Mouse (Mus musculus) neural tube, embryonic 10.5 days (tissue): Measurements from ENCODE around the gene Dennd6a.
A peak's percentile ranks its signal among the peaks of the same experiment; 100 is the strongest.

ENCODE experiments used
- DNase-seq: peaks from one replicate; pipeline ENCODE4 v3.0.0-alpha.2; 2017; ENCODE audit warnings: low spot score; ENCODE audit errors: extremely low spot score

Gene Dennd6a

DNA sequence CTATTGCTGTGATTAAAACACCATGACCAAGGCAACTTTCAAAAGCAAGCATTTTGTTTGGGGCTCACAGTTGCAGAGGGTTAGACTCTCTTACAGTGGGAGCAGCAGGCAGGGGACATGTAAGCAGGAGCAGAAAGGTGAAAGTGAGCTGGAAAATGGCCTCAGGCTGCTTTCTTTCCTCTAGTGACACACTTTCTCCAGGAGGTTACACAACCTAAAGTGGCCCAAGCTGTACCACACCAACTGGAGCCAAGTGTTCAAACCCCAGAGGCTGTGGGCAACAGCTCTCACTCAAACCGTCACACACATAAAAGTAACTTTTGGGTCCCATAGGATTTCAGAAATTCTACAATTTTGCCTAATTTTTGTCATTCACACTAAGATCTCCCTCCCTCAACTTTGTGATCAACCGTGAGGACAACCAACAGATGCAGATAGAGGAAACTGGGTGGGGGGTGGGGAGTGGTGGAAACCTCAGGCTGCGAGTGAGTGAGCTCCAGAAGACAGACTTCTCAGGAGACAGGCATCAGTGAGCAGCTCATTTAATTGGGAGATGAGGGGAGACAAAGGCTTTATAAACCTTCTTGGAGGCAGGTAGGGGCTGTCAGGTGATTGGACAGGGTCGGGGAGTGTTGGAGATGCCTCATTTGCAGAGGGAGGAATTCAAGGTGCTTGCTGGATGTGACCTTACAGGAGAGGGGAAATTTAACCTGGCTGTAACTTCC lies 1.5 kb upstream of the Dennd6a start:
- DNase-seq: no peak

DNA sequence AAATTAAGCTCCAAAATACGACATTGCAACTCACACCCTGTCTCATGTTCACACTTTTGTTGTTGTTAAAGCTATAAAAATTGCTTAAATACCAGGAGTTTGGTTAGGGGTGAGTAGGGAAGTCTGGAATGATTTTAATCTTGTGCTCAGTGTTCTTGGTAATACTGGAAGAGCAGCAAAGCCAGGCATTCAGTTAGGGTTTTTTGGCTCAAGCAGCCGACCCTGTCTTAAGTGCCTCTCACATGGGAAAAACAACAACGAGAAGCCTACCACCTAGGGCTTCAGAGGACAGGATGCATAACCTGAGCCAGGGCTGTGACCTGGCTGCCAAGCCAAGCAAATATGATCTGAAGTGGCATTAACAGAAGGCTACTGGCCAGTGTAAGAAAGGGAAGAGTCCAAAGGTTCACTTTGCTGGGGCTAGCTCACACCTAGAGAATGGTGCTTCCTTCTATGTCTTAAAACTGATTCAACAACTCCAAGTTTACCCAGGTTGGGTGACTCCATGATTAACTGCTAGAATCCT lies 2.7 kb downstream of the Dennd6a start:
- DNase-seq: no peak

DNA sequence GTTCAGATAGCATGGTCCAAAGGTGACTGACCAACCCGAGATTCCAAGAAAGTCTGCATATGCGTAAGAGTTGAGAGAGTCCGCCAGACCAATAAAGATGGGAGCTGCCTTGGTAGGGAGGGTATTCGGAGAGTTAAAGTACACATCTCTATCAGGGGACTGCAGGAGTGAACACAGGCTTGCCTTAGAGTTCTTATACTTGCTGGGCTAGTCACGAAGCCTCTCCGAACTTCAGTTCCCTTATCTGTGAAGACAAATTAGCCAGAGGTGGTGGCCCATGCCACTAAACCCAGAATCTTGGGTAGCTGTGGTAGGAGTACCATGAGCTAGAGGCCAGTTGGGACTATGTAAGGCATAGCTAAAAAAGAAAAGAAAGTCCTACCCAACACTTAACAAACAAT lies 5.1 kb downstream of the Dennd6a start:
- no peak for DNase-seq

DNA sequence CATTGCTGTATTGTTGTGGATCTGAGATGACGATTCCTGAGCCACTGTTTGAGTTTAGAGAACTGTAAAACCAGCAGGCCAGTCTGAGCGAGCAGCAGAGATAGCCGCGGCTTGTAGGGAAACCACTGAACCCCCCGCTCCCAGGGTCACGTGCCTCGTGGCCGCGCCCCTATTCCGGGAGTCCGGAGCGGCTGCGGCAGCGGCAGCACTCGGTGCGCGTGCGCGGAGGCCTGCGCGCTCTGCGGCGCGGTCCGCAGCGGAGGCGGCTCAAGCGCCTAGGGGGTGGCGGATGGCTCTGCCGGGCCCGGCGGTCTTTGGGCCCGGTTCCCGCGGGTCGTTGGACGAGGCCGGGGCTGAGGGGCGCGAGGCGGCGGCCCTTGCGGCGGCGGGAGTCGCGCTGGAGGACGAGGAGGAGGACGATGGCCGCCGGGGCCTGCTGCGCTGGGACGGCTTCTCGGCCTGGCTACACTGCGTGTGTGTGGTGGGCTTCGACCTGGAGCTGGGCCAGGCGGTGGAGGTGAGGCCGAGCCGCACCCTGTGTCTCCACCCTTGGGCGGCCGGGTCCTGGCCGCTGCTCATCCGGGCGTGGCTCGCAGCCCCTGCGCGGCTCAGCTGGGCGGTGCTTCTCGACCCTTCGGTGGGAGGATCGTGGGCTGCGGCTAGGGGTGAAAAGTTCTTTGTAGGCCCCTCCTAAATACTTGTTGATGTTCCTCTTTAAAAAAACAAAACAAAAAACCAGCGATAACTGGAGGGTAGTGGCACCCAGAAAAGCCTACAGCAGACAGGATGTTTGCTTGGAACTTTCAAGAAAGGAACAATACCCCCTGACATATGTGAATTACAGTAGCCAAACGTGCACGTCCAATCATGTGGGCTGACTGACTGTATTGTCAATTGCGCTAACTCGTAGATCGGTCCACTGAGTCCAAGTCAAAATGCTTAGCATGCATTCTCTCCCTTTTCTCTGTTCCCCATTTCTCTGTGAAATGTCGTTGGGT lies 6.0 kb downstream of the Dennd6a start:
- peak; percentile 86 for DNase-seq

DNA sequence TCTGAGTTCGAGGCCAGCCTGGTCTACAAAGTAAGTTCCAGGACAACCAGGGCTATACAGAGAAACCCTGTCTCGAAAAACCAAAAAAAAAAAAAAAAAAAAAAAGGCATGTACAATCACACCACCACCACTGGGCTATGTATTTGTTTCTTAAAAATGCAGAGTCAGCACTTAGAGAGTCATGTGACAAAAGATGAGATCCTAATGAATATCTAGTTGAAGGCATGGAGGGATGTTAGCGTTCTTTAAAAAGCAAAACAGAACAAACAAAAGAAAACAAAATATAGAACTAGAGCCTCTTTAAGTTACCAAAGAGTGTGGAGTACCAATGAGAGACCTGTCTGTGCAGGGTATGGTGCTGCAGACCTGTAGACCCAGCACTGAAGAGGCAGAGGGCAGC lies 10.0 kb downstream of the Dennd6a start:
- DNase-seq: no peak

DNA sequence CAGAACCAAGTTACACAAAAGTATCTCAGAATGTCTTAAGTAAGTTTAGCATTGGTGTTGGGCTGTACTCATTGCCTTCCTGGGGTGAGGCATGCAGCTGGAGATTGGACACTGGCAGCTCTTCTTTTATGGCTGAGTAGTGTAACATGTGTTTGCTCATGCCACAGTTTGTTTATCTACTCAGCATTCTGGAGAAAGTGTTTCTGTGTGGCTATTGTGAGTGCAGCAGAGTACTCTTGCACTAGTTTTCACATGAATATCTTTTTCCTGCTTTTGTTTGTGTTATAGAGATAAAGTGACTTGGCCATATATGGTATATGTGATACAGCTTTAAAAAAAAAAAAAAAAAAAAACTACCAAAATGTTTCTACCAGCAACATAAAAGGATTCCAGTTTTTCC lies 13.5 kb downstream of the Dennd6a start:
- DNase-seq: no peak

DNA sequence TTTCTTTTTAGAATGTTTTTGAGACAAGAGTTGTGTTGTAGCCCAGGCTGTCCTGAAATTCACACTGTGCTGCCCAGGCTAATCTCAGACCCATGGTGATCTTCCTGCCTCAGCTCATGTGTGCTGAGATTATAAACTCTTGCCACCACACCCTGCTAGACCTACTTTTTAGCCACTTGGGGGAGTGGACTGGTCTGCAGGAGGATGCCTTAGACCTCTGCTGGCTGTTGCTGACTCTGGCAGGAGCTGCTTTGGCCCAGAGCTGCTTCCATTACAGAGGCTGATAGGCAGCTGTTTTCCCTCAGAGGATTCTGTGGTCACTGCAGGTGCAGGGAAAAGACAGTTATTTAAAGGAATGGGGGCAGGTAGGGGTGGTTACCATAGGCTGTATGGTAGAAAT lies 17.7 kb downstream of the Dennd6a start:
- no peak for DNase-seq

DNA sequence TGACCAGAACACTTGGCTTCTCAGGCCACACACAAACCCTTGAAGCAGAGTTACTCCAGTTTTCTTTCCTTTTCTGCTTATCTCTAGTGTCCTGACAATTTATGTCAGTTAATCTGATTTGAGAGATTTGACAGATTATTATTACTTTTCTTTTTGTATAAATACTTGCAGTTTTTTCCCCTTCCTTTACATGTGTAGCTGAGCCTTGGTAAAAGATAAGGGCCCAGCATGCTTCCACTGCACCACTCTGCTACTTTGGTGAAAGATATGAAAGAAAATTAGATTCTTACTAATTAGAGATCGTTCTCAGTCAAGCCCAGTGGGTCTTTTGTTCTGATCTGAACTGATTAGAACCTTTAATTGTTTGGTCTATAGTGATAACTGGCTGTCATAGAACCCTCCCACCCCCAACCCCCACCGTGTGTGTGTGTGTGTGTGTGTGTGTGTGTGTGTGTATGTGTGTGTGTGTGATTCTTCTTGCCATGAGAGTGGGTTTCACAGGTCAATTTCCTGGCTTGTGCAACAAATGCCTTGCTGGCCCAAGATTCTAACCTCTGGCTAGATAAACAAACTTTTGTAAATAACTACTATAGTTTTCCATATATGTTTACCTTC lies 19.7 kb downstream of the Dennd6a start:
- no peak for DNase-seq

DNA sequence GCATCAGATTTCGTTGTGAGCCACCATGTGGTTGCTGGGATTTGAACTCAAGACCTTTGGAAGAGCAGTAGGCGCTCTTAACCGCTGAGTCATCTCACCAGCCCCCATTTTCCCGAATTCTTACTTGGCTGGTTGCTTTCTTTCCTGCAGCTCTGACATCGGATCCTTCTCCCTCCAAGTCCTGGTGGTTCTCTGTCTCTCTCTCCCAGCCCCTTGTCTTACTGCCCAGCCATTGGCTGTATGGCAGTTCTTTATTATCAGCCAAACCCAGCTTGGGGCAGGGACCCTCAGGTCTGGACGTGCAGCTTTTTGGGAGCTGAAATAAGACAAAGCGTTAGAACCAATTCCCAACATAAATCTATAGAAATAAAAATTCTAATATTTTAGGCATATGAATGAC lies 21.5 kb downstream of the Dennd6a start:
- no peak for DNase-seq

DNA sequence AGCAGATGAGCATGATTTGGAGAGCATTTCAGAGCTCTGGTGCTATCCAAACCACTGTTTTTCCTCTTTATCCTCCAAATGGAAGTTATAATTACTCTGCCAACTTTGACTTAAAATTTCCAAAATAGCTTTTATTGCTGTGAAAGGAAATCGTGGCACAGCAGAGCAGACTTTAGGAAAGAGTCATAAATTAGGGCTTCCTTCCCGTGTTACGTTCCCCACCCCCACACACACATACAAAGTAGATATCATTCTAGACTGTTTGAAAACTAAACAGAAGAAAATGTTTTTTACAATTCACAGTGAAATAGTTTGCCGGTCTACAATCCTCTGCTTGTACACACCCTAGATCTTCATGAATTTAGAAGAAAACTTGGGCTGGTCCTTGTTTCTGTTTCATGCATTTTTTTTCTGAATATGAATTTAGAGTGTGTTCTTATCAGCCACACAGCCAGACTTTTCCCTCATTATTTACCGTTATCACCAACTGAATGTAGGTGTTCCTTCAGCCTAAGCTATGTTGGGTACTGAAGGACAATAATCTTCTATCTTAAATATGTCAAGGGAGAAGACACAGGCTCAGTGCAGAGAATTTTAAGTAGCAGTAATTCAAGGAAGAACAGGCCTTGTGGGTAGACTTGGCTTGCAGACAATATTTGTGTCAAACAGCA lies 22.2 kb downstream of the Dennd6a start:
- DNase-seq: no peak

DNA sequence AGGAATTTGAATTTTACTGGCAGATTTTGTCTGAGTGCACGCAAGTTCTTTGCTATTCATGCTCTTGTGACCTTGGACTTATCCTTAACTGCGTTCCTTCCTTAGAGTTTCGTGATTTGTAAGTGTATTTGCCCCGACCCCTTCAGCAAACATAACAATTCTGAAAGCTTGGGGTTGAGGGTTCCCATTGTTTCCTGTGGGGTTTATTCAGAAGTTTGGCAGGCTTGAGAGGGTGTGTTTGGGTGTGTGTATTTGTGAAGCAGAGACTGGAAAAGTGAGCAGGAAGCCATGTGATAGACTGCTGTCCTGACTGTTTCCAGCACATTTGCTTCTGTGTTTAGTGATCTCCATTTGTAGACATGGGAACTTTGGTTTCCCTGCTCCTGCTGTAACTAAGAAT lies 31.7 kb downstream of the Dennd6a start:
- DNase-seq: no peak

DNA sequence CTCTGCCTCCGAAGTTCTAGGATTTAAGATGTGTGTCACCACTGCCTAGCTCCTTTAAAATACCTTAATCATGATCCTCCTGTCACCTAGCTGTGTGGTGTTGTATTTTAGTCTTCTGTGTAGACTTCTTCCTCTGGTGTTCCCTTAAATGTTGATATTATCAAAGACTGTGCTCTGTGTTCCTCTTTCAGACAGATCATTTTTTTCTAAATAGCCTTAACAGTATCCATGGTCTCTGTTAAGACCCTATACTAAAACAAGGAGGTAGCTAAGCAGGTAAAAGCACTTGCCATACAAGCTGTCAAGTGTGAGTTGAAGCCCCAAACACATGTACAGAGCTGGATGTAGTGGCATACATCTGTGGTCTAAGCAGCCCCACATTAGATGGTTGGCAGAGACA lies 36.0 kb downstream of the Dennd6a start:
- DNase-seq: no peak

DNA sequence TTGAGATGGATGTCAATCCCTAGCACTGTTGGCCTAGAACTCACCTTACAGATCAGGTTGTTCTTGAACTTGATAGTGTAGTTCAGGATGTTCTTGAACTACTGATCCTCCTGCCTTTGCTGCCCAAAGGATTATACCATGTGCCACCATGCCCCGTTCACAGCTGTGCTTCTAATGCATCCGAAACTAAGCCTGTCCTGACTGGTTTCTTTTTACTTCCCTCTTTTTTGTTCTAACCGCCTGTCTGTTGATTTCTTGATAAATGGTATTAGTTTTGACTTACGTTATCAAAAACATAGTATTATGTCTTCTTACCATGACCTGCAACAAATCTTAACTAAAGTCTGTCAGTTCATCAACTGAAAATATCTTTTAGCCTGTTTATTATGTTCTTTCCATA lies 37.0 kb downstream of the Dennd6a start:
- DNase-seq: no peak

DNA sequence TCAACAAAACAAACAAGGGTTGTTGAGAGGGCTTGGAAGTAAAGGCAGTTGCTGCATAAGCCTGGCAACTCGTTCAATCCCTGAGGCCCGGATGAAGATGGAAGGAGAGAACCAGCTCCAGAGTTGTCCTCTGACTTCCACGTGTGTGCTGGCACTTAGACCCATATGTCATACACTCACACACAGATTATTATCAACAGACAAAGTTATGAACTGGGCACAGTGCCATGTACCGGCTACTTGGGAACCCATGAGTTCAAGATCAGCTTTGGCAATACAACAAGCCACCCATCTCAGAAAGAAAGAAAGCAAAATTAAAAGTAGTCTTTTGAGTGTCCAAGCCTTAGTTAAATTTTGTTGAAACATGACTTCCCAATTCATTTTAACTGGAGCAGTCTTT lies 51.6 kb downstream of the Dennd6a start:
- DNase-seq: no peak

DNA sequence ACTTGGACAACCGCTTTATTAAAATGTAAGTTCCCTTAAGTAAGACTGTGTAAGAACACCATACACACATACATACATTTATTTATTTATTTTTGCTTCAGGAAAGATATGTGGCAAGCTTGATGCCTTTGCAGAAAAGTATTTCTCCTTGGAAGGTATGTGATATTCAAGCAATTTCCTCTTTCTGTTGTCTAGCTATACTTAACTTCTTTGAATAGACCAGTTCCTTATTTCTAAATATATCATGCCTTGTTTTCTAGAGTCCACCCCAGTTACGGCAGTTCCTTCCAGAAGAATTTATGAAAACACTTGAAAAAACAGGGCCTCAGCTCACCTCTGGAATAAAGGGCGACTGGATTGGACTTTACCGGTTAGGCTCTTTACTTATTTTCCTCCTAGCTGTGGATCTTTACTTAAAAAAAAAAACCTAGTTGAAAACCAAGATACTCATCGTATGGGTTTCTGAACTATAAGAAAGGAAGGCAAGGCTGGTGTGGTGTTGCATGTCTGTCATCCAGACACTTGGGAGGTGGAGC lies 53.0 kb downstream of the Dennd6a start:
- DNase-seq: no peak

DNA sequence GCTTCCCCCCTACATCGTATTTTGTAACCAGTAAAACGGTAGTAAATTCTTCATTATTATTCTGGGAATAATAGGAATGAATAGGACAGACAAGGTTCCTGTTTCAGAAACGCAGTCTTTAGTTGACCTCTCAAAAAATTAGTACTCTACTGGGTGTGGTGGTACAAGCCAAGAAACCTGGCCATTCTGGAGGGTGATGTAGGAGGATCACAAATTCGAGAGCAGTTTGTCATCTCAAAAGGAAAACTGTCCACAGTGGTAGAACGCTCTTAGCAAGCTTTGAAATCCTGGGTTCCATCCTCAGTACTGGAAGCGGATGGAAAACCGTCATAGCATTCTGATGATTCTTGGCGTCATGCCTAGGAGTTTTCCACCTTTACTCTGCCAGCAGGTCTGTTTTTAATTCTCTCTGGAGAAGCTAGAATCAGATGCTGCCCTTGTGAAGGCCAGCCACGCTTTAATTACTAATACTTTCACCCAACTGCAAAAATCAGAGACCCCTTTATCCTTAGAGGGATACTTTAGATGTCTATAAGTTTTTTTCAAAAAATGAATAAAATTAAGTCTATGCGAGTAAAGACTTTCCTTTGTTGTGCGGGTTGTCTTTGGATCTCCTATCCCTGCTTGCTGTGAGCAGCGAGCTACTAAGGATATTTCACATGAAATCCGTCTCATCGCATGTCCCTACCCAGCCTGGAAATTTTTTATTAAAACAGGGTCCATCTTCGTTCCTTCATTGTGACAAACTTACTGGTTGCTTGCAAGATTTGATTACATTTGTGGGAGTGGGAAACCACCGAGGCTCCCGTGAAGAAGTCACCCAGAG lies 63.6 kb downstream of the Dennd6a start:
- DNase-seq: no peak

DNA sequence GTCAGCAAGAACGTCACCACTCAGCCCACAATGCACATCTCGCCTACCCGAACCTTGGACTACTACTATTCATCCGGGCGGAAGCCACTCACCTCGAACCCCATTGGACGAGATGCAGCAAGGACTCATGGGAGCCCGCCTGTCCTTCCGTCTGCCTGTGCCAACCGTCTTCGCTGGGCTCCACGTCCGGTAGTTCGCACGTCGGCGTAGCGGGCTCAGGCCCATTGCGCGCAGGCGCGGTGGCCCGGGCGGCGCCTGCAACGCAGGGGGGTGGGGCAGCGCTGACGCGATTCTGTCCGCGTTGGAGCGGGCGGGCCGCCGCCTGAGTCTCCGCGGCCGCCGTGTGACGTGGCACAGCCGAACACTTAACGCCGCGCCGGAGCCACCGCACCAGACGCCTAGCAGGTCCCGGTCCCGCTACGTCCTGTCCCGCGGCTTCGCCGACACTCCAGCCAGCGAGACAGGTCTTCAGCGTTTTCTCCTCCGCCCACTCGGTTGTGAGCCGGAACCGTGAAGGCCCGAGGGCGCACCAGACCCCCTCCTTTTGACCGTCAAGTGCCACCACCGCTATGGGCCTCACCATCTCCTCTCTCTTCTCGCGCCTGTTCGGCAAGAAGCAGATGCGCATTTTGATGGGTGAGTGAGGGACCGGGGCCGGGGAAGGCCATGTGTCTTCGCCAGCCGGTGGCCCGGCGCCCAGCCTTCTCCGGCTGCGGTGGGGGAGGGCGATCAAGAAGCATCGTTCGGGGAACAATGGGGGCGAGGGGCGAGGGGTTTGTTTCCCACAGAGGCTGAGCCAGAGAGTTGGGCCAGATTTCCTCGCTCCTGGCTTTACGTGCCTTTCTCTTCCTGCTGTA lies 64.4 kb downstream of the Dennd6a start, which contains the start of gene Arf4:
Gene Arf4, plus strand, starts transcription at position 224 of the 857 bp plus-strand sequence.
- peak; percentile 94 for DNase-seq

DNA sequence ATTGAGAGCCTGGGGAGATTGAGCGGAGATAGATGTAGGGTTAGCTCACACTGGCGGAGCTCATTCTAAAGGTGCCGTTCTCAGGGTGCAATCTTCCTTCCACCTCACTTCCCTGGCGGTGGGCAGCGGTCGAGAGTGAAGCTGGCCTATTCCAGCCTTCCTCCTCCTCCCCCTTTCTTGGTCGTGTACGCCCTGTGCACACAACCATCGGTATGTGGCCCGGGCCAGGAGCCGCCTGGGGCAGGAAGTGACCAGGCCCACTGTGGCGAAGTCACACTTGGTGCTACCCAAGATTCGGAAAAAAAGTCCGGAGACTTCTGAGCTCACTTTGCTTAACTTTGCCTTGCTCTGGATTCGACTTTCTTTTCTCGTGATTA lies 65.0 kb downstream of the Dennd6a start:
- peak; percentile 68 for DNase-seq

DNA sequence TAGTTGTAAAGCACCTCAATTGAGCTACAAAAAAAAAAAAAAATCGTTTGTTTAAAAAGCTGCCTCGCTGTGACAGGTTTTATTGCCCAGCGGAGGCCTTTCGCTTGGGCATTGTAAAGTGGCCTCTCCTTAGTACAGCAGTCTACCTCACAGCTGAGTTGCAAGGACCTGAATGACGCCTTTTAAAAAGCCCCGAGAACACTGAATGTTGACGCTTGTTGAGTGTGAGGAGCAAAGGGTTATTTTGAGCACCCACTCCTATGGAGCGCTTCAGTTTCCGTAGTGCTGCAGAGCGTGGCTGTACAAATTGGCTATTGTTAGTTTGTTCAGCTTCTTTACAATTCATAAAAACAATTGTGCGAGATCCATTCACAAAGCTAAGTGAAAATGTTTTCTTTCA lies 65.6 kb downstream of the Dennd6a start:
- DNase-seq: no peak
